Mouse (Mus musculus): ENCODE data around the gene Tmem221.

Tmem221 gene

DNA sequence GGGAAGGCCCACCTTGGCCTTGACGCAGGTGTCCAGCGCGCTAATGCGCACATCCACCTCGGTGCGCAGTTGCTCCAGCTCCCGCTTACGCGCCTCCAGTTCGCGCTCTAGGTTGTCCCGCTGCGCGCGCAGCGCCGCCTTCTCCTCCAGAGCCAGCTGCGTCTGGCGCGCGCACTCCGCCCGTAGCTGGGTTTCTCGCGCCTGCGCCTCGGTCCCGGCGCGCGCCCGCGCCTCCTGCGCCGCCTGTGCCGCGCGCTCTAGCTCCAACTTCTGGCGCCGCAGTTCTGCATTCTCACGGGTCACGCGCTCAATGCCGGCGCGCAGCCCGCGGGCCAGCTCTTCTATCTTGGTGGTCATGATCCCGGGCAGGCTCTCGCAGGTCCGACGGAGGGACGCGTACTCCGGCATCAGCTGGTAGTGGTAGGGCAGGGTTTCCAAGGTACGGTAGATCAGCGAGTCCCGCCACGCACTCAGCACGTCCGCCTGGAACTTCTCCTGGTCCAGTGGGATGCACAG is 51.0 kb downstream of the Tmem221 start:
- DNase-seq = peak; percentile 86

DNA sequence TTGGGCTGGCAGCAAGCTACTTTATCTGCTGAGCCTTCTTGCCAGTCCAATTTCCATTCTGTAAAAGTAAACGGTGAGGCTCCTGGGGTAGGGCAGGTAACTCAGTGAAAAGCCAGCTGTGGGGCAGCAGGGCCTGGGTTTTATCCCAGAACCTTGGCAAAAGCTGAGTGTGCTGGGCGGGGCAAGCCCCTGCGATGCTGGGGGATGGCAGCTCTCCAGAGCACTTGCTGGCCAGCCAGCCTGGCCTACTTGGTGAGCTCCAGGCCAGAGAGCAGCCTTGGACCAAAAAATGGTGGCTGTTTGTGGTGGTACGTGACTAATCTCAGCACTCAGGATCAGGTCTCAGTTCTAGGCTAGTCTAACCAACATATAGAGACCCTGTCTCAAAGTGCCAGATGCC is 52.7 kb downstream of the Tmem221 start:
- DNase-seq = peak; percentile 78

DNA sequence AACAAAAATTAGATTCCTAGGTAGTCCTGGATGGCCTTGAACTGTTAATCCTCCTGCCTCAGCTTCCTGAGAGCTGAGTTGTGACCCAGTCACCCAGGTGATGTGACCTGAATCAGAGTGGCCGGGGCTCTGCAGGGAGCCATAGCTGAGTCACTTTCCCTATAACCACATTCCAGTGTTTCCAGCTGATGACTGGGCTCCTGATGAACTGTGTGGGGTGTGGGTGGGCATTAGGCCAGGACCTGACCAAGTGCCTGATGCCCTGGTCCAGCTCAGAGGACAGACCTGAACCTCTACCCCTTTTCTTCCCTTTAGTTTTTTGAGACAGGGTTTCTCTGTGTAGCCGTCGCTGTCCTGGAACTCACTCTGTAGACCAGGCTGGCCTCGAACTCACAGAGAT is 53.3 kb downstream of the Tmem221 start:
- peak; percentile 43 for DNase-seq

DNA sequence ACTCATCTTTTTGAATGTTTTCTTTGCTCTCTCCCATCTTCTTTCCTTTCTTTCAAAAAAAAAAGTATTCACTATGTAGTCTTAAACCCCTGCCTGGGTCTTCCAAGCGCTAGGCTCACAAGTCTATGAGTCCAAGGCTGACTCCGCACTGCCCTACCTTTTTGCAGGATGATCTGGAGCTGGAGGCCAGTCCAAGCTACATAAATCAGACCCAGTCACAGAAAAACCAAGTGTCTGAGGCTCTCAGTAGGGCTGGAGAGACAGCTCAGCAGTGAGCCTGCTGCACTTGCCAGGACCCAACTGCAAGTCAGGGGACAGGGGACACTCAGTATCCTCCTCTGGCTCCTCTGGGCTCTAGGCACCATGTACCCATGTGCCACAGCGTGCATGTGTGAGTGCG is 54.3 kb downstream of the Tmem221 start:
- no peak for DNase-seq
